Mouse (Mus musculus) lung, adult 18-20 months (tissue): ENCODE data around the gene Nxt2.
"Not testable (repeated sequence)": the region's sequence is repeated elsewhere in the genome, so short reads cannot be mapped to it uniquely, and the experiment has no call there.

Experiments used
- DNase-seq, 2 experiments: peaks; one replicate each; pipeline ENCODE4 v3.0.0; 2022; ENCODE audit warnings: mixed read lengths in 2 of 2

Gene Nxt2

DNA sequence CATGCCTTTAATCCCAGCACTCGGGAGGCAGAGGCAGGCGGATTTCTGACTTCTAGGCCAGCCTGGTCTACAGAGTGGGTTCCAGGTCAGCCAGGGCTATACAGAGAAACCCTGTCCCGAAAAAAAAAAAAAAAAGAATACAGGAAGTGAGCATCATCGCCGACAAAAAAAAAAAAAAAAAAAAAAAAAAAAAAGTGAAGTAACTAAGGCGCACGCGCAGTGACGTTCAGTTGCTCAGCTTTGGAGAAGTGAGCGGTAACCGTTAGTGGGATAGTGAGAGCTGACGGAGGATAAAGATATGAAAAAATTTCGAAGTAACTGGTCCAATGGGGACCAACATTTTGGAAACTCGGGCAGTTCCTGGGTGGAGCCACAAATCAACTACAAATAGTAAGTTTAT is at the start of gene Nxt2:
Gene Nxt2 (plus strand): TSS at position 229 of the 400 bp plus-strand sequence.
- DNase-seq: no peak

DNA sequence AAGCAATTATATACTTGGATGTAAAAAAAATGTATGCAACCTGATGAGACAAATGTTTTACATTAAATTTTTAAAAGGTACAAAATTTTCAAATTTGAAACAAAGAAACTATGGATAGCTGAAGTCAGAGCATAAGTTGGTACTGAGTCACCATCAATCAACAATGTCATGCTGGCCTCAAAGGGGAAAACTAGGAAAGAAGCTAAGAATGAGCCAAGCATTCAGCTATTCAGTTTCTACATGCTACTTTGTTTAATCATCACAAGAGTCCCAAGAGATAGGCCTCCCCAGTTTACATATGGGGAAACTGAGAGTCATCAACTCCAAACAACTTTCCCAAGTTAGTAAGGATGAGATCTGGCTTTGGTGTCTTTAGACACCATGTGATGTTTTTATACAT is 49.6 kb upstream of the Nxt2 start:
- DNase-seq: no peak

GRCm38 (mm10) chrX:142182026-142182425 is 44.5 kb upstream of the Nxt2 start:
- DNase-seq: no peak

GRCm38 (mm10) chrX:142189023-142189703 is 37.4 kb upstream of the Nxt2 start:
- peak; percentile 4 to 15 for DNase-seq

DNA sequence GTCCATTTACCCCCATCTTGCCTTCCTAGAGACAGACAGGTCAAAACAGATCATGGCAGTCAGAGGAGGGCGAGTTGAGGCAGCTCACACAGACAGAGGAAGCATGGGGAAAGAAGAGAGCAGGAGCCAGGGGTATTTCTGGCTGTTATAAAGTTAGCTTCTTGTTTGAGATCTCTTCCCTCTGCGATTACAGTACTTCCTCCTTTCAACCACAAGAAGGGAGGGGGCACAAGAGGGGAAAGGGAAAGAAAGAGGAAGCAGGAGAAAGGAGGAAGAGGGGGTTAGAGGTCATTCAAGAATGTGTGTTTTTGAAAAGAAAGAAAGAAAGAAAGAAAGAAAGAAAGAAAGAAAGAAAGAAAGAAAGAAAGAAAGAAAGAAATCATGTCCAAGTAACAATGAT is 36.2 kb upstream of the Nxt2 start:
- no peak for DNase-seq

GRCm38 (mm10) chrX:142194420-142194819 is 32.1 kb upstream of the Nxt2 start:
- DNase-seq: no peak

GRCm38 (mm10) chrX:142195551-142195950 is 31.0 kb upstream of the Nxt2 start:
- no peak for DNase-seq

- no peak for DNase-seq
These were observed 29.7 kb upstream of the Nxt2 start, which contains the start of gene Gucy2f for GRCm38 (mm10) chrX:142196831-142197230. Gene Gucy2f (minus strand): TSS chrX:142196931.

DNA sequence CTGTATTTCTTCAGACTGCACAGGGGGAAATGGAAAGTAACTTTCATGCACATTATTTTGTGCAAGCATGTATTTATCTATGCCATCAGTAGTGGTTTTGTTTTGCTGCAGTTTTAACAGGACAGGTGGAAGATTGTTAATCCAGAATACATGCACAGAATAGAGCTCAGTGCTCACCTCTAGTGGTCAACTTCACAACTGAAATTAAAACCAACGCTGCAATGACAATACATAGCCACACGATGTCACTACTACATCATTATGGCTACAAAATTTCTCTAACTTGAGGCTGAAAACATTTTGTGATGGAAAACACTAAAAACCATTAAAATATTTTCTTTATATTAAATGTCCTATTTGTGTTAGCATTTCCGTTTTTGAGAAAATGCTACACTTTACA is 26.3 kb upstream of the Nxt2 start:
- DNase-seq: peak in 1 of 2 experiments; percentile 13

GRCm38 (mm10) chrX:142227398-142228054 is 956 bp downstream of the Nxt2 start:
- DNase-seq: peak; percentile 44 to 60

DNA sequence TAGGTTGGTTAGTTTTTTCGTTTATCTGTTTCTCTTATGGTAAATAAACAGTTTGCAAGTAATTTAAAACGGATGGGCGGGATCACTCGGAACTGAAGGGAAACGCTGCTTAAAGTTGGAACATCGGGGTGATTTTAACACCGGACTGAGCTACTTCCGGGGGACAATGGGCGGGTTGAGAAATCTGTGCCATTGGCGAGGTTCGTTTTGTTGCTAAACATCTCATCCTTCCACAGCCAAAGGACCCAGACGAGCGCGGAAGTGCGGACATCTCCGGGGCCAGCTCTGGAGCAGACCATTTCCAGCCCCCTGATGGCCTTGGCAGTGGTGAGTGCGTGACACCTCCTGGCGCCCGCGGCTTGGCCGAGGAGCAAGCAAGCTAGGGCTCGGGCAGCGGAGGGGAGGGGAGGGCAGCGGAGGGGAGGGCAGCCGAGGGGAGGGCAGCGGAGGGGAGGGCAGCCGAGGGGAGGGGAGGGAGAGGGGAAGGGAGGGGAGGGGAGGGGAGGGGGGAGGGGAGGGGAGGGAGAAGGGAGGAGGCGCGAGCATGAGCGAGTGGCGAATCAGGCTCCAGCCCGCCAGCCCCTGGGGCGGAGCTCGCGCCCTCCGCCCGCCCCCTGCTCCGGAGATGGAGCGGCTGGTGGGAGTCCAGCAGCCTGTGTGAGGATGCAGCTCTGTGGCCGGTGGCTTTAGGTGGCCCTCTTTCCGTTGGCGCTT is 1.6 kb downstream of the Nxt2 start:
- peak; percentile 68 to 72 for DNase-seq

- DNase-seq: no peak
These were observed 2.2 kb downstream of the Nxt2 start for GRCm38 (mm10) chrX:142228769-142229158.

DNA sequence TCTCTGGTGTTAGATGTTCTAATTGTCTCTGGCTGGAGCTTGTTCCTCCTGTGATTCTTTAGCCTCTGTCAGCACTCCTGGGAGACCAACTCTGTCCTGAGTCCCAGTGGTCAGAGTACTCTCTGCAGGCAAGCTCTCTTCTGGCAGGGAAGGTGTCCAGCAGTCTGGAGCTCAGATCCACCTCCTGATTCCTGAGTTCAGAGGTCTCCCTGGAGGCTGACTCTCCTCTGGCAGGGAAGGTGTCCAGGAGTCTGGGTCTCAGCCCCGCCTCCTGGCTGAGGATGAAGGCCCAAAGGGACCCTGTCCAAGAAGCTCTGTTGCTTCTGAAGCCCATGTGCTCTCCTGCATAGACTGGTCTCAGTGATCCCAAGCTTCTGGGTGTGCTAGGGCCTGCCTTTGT is 9.6 kb downstream of the Nxt2 start:
- DNase-seq: not testable (repeated sequence)

- no peak for DNase-seq
These were observed 10.5 kb downstream of the Nxt2 start for GRCm38 (mm10) chrX:142237101-142237500.

GRCm38 (mm10) chrX:142245682-142246327 is 19.2 kb downstream of the Nxt2 start:
- DNase-seq: no peak

DNA sequence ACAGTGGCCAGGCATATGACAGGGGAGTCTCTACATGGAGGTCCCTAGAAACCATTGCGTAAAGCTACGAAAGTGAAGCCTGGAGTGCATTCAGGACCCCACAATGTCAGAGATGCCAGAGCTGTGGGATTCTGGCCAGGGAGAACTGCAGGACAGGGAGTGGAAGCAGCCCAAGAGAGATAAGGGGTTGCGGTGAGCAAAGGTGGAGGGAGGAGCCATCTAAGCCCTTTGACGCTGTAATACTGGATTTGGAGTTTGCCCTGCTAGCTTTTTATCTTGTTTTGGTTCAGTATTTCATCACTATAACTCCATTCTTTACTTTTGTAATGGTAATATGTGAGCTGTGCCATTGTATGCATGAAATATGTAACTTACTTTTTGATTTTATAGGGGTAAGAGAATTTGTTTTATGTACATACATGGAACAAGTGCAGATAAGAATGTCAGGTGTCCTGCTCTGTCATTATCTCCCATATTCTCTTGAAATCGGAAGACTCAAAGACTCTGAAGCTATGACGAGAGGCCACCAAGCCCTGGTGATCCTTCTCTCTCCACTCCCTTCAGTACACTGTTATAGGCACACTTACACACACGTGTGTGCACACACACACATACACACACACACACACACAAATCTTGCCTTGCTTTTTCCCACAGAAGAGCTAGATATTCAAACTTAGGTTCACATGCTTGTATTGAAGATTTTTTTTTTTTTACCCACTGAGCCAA is 23.6 kb downstream of the Nxt2 start:
- no peak for DNase-seq

DNA sequence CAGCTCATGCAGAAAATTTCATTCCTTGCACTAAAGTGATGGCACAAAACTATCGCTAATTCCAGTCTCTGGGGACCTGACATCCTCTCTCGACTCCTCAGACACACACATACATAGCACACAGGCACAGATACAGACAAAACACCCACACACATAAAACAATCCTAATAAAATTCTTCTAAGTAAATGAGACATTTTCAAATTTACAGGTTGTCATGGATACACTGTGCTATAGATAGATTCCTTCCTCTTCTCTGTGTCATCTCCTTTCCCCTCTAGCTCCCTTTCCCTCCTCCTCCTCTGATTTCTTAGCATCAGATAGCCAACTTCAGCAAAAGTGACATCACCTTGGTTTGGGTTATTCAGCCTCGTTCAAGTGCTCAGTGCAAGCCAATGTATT is 49.5 kb downstream of the Nxt2 start:
- no peak for DNase-seq

- no peak for DNase-seq
These were observed 50.0 kb downstream of the Nxt2 start for GRCm38 (mm10) chrX:142276573-142276972.

DNA sequence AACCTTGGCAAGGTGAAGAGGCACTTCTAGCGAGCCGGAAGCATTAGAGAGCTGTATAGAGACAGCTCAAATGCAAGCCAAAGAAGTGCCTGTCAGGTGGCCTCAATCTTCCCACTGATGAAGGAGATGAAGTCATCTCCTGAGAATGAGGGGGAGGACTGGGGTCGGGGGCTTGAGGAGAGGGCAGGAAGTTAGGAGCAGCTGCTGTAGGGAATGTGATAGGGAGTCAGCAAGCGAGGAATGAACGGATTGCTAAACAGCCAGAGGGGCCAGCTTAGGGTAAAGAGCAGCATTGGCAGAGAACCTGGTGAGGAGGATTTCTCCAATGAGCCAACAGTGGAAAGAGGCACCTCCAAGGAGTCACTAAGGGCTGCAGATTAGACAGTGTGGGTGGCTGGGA is 59.3 kb downstream of the Nxt2 start:
- DNase-seq: no peak
